Mouse (Mus musculus): ENCODE measurements around the gene Ankfn1.

Gene Ankfn1

DNA sequence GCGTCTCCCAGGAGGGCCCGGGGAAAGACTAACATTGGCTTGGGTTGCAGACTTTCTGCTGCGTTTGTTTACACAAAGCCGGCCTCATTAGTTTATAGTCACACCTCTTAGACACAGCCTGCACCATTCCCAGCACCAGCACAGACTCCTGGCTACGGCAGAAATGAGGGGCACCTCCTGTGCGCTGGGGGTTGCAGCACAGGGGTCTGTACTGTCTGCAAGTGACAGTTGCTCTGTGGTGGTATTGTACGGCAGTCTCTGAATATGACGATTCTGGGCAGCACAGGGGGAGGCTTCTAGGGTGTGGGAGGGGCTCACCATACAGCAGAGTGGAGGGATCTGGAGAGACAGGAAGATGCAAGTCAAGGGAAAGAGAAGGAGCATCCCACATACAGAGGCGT, 262.0 kb downstream of the Ankfn1 start:
- POLR2A ChIA-PET: interaction anchor here in 1 of 4 experiments (0.5 kb wide), 1 partner anchor 50 kb away, joined by 4 read pairs; no protein-coding TSS in a partner anchor

DNA sequence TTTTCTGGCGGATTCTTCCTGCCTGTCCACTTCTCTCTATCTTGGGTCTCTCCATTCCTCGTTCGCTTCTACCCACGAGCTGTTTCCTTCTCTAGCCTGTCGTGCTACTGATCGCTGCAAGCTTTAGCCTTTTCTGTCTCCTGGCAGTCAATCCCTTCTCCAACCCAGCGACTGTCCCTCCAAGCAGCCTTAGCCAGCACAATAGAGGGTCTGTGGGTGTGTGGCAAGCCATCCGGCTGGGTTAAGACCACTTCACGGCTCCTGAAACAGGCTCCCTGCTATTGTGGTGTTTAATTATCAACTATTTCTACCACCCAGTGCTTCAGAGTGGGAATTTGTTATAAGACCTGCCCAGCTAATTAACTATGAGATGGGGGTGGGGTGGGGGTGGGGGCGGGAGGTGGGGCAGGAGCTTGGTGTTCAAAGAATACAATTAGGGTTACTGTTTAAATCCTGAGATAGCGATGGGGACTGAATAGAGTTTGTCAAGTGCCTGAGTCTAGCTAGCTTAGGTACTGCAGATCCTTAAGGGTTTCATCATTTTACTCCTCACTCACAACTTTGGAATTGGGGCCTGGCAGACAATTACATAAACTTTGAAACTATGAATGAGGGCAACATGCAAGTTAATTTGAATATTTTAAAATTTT, 268.7 kb downstream of the Ankfn1 start:
- CTCF ChIA-PET: interaction anchor here in 1 of 4 experiments (0.6 to 0.7 kb wide), 2 partner anchors 37 to 186 kb away, joined by 3 read pairs; no protein-coding TSS in a partner anchor

More for the DNA sequence above, 262.0 kb downstream of the Ankfn1 start:
- CTCF ChIA-PET: no interaction called here

DNA sequence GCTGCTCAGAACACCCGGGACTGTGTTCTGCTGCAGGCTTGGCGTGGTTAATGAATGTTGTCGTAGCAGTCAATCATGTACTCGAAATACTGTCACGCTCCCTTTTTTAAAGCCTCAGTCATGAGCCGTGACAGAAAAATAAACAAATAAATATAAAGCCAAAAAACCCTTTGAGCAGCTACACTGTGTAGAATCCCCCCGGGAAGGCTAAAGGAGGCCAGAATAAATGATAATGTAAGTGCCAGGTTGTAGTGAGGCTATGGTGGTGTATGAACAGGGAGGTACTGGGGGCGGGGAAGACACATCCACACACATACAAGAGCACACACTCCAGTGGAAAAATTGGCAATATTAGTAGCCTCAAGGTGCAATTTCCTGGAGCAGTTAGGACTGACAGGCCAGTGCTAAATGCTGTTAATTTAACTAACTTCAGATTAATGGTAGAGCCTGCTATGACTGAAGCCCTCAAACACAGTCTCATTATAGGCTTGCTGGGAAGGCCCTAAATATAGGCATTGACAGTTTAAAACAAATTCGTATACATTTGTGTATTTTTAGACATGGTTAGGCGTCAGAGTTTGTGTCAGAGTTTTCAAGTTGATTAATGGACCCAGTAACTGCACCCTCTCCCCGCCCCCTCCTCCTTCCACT, 270.7 kb downstream of the Ankfn1 start:
- POLR2A ChIA-PET: interaction anchor here in 1 of 4 experiments (0.6 kb wide), 1 partner anchor 393 kb away, joined by 4 read pairs; no protein-coding TSS in a partner anchor

More for the DNA sequence above, 268.7 kb downstream of the Ankfn1 start:
- POLR2A ChIA-PET: no interaction called here

DNA sequence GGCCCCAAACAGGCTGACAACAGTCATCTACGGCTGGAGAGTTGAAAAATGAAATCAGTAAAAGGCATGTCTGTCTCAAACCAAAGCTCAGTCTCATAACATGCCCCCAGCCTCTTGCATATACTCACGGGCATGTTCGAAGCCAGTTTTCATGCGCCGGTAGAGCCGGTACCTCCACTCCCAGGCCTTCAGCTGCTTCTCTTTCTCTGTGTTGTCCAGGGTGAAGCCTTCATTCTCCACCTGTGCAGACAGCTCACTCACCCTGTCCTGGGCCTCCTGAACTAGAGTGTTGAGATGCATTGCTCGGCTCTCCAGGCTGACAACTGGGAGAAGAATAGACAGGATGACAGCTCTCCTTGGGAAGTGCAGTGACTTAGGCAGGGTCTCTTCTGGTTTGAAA, 272.4 kb downstream of the Ankfn1 start:
- ChIA-PET CTCF (interaction anchor here in 1 of 4 experiments (0.5 kb wide), 1 partner anchor 248 kb away, joined by 3 read pairs; no protein-coding TSS in a partner anchor), POLR2A (interaction anchor here in 1 of 4 experiments (0.5 kb wide), 1 partner anchor 41 kb away, joined by 3 read pairs; no protein-coding TSS in a partner anchor)

More for the DNA sequence above, 270.7 kb downstream of the Ankfn1 start:
- CTCF ChIA-PET: no interaction called here

DNA sequence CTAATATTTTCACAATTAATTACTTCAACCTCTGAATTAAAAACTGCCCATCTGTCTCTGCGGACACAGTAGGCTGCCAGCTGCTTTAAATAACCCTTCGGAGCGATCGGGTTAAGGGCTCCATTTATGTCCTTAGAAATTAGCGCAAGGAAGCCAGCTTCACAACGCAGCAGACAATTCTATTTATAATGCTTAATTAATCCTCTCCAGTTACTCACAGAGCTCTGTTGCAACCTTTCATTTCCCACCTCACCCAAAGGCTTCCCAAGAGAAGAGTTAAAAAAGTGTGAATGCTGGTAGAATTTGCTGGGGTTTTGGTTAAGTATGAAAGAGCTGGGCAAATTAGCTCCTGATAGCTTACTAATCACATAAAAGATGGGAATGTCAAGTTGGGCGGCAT, 275.7 kb downstream of the Ankfn1 start:
- POLR2A ChIA-PET: no interaction called here
- CTCF ChIA-PET: interaction anchor here in 2 of 4 experiments (0.5 to 0.6 kb wide), 3 partner anchors 12 to 476 kb away, joined by 3 to 5 read pairs (median 4); no protein-coding TSS in a partner anchor

DNA sequence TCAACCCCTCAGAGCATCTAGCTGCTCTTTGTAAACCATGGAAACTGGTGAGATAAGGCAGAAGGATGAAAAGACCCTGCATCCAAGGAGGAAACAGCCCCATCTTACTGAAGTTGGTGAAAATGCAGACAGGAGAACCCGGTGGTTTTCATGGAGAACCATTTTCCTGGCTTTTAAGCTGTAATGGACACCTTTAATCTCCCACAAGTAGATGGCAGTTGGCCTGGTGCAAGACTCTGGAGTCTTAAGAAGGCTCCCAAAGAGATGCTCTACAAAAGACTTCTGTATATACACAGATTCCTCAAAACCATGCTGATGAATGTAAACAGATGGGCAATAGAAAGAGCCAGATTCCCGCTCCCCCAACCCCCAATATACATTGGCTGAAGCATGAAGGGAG, 276.5 kb downstream of the Ankfn1 start:
- ChIA-PET CTCF (no interaction called here), POLR2A (no interaction called here)

DNA sequence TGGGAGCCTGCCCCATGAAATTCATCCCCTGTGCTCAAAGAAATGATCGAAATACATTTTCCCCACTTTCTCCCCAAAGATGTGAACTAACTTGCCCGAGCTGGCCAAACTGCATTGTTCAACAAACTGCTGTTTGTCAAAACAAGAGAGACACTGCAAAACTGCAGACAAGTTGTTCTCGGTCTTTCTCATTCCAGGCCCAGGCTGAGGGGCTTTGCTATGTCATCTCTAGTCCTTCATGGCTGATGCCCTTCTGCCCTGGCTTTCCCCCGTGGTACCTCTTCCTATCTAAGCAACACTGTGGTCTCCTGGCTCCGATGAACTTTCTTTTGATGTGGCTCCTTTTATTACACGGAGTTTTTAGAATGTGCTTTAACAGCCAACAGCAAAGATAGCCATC, 296.4 kb downstream of the Ankfn1 start:
- CTCF ChIA-PET: no interaction called here
- POLR2A ChIA-PET: no interaction called here

DNA sequence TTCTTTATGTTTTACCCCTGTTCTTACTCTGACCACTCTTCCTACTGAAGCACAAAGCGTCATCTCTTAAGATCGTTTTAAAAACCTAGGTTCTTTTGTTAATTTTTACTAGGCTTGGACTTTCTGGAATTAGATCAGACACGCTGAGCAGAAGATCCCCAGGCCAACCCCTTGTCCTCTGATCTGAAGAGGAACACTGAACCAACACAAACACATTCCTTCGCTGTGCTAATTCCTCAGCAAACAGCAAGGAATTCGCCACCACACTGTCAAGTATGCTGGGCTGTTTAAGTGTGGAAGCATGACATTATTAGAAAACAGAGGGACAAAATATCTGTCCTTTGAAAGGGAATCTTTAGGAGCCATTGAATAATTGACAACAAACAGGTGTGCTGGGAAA, 300.5 kb downstream of the Ankfn1 start:
- ChIA-PET CTCF (interaction anchor here in 1 of 4 experiments (0.5 kb wide), 1 partner anchor 247 kb away, joined by 6 read pairs; no protein-coding TSS in a partner anchor), POLR2A (no interaction called here)

DNA sequence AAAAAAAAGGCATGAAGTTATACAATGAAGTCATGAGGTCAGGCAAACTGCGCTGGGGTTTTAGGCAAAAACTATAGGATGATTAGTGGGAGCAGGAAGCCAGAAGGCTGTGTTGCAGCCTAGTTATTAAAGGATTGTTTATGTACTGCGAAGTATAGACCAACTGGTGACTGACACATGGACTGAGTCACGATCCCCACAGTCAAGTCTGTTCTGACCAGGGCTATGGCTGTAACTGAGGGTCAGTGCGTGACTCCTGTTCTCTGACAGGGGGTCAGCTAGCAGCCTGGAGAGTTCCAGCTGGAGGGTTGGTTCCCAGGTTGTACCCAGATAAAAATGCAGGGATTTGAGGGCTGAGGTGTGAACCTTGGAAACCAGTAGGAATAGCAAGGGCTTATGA, 301.4 kb downstream of the Ankfn1 start:
- POLR2A ChIA-PET: no interaction called here

DNA sequence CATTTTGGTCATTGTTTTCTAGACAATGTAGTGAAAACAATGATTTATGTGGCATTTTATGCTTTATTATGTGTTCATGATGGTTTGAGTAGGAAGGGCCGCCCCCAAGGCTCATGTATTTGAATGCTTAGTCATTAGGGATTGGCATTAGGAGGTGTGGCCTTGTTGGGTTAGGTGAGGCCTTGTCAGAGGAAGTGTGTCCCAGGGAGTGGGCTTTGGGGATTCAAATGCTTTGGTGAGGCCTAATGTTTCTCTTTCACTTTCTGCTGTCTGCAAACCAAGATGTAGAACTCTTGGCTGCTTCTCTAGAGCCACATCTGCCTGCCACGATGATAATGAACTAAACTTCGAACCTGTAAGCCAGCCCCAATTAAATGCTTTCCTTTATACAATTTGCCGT, 304.6 kb downstream of the Ankfn1 start:
- CTCF ChIA-PET: no interaction called here
- POLR2A ChIA-PET: no interaction called here

More for the DNA sequence above, 301.4 kb downstream of the Ankfn1 start:
- CTCF ChIA-PET: no interaction called here

DNA sequence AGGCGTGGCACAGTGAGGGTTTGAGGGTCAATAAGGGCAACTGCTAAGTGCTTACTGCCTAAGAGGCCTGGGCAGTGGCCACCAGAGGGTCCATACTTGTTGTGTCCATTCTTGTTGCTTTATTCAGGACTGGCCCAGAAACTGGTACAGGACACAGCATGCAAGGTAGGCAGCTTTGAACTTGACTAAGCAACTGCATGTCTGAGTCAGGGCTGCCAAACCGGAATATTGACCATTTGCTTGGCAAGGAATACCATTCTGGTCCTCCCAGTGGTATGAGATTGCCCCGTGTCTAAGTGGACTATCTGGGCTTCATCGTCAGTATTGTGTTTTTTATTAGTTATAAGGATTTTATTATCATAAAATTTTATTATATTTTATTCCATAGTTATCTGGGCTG, 312.1 kb downstream of the Ankfn1 start:
- ChIA-PET POLR2A (interaction anchor here in 1 of 4 experiments (0.6 kb wide), 1 partner anchor 312 kb away, joined by 3 read pairs; no protein-coding TSS in a partner anchor), CTCF (interaction anchor here in 1 of 4 experiments (0.6 kb wide), 1 partner anchor 1374 kb away, joined by 3 read pairs; no protein-coding TSS in a partner anchor)

DNA sequence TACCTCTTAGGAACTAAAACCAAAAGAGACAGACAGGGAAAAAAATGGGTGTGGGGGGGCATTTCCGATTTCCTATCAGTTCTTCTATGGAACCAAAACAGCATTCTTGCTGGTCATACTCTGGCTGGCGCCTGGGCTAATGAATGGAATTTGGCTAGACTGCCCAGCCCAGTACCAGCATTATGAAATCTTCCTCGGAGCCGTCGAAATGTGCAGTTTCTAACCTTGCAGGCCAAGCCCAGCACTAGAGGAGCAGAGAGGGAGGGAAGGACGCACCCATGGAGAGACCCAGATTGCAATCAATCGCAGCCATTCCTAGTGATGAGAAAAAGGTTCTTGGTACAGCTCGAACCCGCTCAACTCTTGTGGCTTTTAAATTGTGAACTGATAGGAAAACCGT, 315.2 kb downstream of the Ankfn1 start:
- POLR2A ChIA-PET: no interaction called here
- CTCF ChIA-PET: interaction anchor here in 1 of 4 experiments (0.6 kb wide), 1 partner anchor 32 kb away, joined by 4 read pairs; no protein-coding TSS in a partner anchor

DNA sequence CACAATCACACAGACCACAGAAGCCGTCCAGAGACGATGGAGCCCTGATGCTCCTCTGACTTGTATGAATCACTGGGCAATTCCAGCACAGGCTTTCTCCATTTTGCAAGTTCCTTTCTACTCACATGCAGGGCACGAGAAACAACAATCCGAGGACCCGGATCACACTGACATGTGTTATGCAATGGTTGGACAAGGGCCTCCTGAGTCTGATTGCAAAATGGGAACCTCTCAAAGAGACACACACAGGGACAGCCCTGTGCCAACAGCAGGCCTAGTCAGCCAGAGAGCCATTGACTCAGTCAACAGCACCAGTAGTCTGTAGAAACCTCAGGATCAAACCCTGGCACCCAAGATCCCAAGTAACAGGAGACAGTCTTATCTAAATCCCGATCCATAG, 318.0 kb downstream of the Ankfn1 start:
- POLR2A ChIA-PET: no interaction called here
- CTCF ChIA-PET: no interaction called here

DNA sequence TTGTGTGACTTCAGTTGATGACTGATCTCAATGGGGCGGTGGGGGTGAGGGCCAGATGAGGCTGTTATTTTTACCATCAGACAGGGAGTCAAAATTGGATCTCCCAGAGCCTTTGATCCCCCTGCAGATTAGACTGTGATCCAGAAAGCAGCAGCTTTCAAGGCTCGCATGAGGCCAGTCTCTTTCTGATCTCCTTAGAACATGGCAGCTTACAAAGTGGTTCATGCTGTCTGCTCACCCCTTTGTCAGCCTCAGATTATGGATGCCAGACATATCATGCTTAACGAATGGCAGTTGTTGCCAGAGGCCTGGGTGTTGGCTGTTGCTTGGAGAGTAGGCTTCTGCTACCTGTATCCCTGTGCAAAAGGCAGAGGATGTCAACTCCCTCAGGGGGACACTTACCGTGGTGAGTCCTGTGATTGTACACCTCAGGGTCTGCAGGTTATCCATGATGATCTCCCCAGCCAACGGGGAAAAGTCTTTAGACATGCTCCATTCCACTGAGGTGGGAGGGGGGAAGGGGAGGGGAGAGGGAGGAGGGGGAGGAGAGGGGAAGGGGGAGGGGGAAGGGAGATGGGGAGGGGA, 321.7 kb downstream of the Ankfn1 start:
- ChIA-PET POLR2A (no interaction called here), CTCF (no interaction called here)

DNA sequence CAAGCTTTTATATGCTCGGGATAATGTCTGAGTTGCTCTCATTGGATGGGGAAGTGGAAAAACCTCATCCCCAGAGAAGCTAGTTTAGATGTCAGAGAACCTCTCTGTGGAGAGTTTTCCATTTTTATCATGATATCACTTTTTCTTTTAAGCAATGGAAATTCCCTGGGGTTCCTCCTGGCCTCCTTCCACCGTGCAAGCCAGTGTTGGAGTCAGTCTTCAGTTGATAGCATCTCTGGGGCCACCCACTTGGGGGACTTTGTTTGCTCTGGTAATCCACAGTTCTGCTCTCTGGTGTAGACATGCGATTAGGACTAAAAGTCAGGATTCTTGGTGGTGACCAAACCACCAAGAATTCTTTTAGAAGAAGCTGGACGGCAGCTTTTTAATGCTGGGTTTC, 322.8 kb downstream of the Ankfn1 start:
- ChIA-PET CTCF (no interaction called here), POLR2A (no interaction called here)

DNA sequence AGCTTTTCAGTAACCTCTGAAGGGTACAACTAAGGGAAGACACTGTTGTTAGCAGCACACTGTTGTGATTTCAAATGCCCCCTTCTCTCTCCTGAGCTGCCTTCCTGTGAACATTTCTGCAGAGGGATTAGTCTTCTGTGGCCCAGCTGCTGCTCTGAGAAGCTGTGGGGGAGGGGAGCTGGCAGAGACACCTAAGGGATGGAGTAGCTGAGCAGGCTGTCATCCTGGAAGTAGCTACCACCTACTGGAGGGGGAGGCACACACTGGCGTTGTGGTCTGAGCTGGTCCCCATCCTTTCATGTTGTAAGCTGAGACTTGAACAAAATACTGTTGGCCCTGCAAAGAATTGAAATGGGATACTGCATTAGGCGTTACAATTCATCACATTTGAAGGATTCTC, 324.6 kb downstream of the Ankfn1 start:
- CTCF ChIA-PET: no interaction called here
- POLR2A ChIA-PET: no interaction called here

DNA sequence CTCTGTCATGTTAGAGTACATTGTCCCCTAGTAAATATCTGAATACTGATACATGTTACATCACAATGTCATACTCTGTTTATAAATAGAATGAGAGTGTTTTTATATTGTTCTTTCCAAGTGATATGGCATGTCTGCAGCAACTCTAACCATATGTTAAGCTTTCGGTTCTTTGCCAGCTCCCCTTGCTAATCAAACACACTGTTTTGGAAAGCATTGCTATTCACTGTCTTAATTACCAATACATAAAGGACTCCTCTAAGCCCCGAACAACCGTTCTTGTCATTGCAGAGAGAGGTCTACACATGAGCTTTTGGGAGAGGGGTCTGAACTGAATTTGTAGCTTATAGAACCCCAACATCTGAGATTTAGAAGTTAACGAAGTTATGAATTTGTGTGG, 327.0 kb downstream of the Ankfn1 start:
- POLR2A ChIA-PET: no interaction called here

DNA sequence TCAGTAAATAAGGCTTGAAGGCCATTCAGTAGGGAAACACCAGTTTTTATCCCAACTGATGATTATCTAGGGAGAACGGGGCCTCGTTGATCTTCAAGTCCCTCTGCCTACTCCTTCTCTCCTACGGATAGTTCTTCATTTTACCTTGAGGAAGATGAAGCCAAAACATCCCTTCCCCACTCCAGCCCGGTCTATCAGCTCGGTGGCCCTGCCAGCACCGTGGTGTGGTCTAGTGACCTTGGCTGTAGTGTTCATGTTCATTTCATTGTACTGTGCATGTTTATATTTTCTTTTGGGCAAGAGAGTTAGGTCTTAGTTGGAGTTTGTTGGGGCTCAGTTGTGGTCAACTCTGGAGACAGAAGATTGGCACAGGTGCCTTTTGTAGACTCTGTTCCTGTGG, 328.5 kb downstream of the Ankfn1 start:
- POLR2A ChIA-PET: no interaction called here
- CTCF ChIA-PET: no interaction called here

More for the DNA sequence above, 327.0 kb downstream of the Ankfn1 start:
- CTCF ChIA-PET: interaction anchor here in 1 of 4 experiments (0.7 kb wide), 1 partner anchor 147 kb away, joined by 6 read pairs; no protein-coding TSS in a partner anchor

DNA sequence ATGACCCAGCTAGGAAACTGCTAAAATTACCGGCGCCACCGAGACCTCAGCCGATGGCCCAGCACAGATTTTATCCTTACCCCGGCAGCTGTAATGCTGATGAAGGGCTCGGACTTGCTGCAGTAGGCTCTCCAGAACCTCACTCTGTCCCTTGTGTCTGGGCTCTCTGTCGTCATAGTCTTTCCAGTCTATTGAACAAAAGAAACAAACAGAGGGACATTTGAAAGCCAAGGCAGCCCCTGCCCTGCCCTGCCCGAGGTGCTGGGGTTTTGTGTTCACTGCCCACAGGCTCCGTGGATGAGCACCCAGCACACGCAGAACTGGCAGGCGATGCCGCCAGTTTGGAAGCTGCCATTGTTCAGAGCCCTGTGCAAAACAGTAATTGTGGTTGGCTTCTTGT, 330.0 kb downstream of the Ankfn1 start:
- POLR2A ChIA-PET: no interaction called here
- CTCF ChIA-PET: no interaction called here

DNA sequence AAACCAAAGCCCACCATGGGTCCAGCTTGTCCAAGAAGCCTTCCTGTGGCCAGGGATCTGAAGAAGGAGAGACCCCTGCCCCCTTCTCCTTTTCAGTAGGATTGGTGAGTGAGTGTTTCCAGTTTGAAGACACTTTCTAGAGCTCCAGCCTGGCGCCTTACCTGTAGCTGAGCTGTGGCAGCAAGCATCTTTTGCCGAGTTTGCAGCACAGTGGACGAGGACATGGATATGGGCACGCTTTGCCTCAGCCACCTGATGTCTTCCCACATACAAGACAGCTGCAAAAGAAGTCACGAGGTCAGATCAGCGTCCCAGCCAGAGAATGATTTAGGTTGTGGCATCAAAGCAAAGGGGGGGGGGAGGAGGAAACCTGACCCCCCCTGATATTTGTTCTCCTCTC, 336.9 kb downstream of the Ankfn1 start:
- CTCF ChIA-PET: no interaction called here
- POLR2A ChIA-PET: interaction anchor here in 2 of 4 experiments (0.6 to 0.7 kb wide), 3 partner anchors 11 to 177 kb away, joined by 3 to 15 read pairs (median 6); no protein-coding TSS in a partner anchor
